Mouse (Mus musculus) liver, embryonic 13.5 days (tissue): ENCODE measurements around the gene Ribc2. TPM values are rescaled to one million over a fixed set of nuclear protein-coding genes. Genes with fewer than 3 reads are reported as not detected.

Experiments used
- ATAC-seq: fragments of 200-750 bp; cut with Nextera tagmentation; 2 replicates; pipeline ENCODE4 v1.8.0; 2017; ENCODE audit warnings: low read depth, mild to moderate bottlenecking, moderate number of reproducible peaks, moderate library complexity
- DNase-seq: peaks from one replicate; pipeline ENCODE4 v3.0.0; 2022
- H3K27ac ChIP-seq: fragments of 300-500 bp; sonication (generic); 2 replicates; pipeline ENCODE4 v1.5.1; 2015; ENCODE audit warnings: moderate library complexity, mild to moderate bottlenecking, inconsistent platforms
- H3K27me3 ChIP-seq: fragments of 300-500 bp; sonication (generic); 2 replicates; pipeline ENCODE4 v1.6.1; 2015; ENCODE audit warnings: mild to moderate bottlenecking, inconsistent platforms
- H3K36me3 ChIP-seq: fragments of 300-500 bp; sonication (generic); 2 replicates; pipeline ENCODE4 v1.6.1; 2015; ENCODE audit warnings: mild to moderate bottlenecking, inconsistent platforms
- H3K4me1 ChIP-seq: fragments of 300-500 bp; sonication (generic); replicated peaks from 2 replicates; pipeline ENCODE4 v1.6.1; 2015; ENCODE audit warnings: inconsistent platforms
- H3K4me2 ChIP-seq: fragments of 300-500 bp; sonication (generic); 2 replicates; pipeline ENCODE4 v1.6.1; 2015; ENCODE audit warnings: inconsistent platforms, mild to moderate bottlenecking, moderate library complexity
- H3K4me3 ChIP-seq: fragments of 300-500 bp; sonication (generic); replicated peaks from 2 replicates; pipeline ENCODE4 v1.5.1; 2015; ENCODE audit warnings: mild to moderate bottlenecking, inconsistent platforms
- H3K9ac ChIP-seq: fragments of 300-500 bp; sonication (generic); 2 replicates; pipeline ENCODE4 v1.6.1; 2015; ENCODE audit warnings: mild to moderate bottlenecking, inconsistent platforms
- H3K9me3 ChIP-seq: fragments of 300-500 bp; sonication (generic); replicated peaks from 2 replicates; pipeline ENCODE4 v1.6.1; 2016; ENCODE audit warnings: inconsistent platforms
- WGBS: fragments of 180-500 bp; shearing (Covaris S2); methylation state at CpG from one replicate; pipeline ENCODE4 v1.1.7; 2015; ENCODE audit not compliant: insufficient replicate concordance; 5-methylcytosine and 5-hydroxymethylcytosine counted together
- polyA plus RNA-seq: library from polyadenylated mRNA; unstranded; fragments of >200 nt; fragmentation: Nextera tagmentation; extraction: Ambion mirVana; gene quantifications from 2 replicates; pipeline ENCODE4 v1.2.1, GENCODE M21; 2015

Ribc2 gene
- polyA plus RNA-seq, 1 experiment from 2014 or later: not detected

DNA sequence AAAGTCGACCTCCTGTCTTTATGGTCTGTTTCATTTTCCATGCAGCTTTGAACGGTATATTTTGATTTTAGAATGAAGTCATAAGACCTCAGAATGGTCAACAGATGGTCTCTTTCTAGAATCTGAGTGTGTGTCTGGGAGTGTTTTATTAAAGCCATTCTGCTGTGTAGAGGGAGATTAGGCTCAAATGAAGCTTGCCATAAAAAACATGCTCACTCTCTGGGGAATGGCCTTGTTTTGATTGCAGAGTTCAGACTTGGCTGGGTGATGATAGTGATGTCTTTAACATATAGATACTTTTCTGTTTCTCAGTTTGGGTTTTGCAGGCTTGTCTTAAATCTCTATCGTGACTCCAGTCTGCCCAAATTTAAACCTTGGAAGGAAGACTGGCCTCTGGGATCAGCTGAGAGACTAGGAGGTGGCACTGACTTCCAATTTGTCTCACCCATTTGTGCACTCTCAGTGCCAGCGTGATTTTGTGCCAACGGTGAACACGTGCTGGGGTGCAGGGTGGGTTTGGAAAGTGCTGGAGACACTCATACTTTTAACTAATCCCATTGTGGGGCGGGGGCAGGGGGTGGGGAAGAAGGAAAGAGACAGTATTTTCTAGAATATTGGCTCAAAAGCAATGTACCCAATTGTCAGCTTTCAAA is 47.8 kb downstream of the Ribc2 start:
- ATAC-seq (no peak), DNase-seq (no peak)
- Histone ChIP-seq H3K4me3 (no peak overlapping the region), H3K27ac (no peak overlapping the region), H3K9ac (no peak overlapping the region), H3K9me3 (no peaks in the 10 kb centered on the region), H3K4me2 (no peak overlapping the region), H3K27me3 (no peaks in the 10 kb centered on the region), H3K4me1 (no peaks in the 10 kb centered on the region), H3K36me3 (no peaks in the 10 kb centered on the region)
- 59% methylated on average over 7 of the region's 7 CpGs for WGBS

DNA sequence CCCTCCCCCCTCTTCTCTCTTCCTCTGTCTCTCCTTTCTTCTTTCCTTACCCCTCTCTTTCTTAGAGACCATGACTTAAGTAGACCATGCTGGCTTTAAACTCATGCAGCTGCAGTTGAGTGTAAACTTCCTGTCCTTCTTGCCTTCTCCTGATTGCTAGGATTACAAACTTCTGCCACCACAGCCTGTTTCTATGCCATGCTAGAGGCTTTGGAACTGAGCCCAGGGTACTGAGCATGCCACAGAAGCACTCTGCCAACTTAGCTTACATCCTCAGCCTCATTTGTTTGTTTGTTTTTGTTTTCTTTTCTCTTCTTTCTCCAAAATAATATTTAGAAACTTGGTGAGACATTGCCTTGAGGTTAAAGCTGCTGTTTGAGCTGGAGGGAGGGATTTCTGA is 48.5 kb downstream of the Ribc2 start:
- H3K27ac ChIP-seq: no peak overlapping the region

DNA sequence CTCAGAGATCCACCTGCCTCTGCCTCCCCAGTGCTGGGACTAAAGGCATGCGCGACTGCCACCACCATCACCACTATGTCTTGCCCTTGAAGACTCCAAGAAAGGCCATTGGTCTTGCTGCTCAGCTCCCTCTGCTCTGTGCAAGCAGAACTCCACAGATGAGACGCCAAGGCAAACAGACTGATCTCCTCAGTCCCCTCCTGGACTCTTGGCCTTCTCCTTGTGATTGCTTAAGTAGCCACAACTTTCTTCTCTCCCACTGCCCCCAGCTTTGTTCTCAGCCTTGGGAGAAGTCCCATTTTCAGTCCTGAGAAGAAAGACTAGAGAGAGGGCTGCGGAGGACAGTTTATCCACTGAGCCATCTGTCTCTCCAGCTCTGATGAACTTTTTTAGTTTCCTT is 50.2 kb downstream of the Ribc2 start:
- Histone ChIP-seq H3K4me2 (no peak overlapping the region), H3K9ac (no peak overlapping the region), H3K9me3 (no peaks in the 10 kb centered on the region), H3K27ac (no peak overlapping the region), H3K27me3 (no peaks in the 10 kb centered on the region), H3K4me3 (no peak overlapping the region), H3K36me3 (no peaks in the 10 kb centered on the region), H3K4me1 (no peaks in the 10 kb centered on the region)
- no peak for ATAC-seq
- DNase-seq: no peak
- 67% methylated on average over 4 of the region's 4 CpGs for WGBS

More for the DNA sequence above, 48.5 kb downstream of the Ribc2 start:
- Histone ChIP-seq H3K9ac (no peak overlapping the region), H3K27me3 (no peaks in the 10 kb centered on the region), H3K4me1 (no peaks in the 10 kb centered on the region), H3K9me3 (no peaks in the 10 kb centered on the region), H3K4me3 (no peak overlapping the region), H3K36me3 (no peaks in the 10 kb centered on the region), H3K4me2 (no peak overlapping the region)
- no peak for ATAC-seq
- no peak for DNase-seq

DNA sequence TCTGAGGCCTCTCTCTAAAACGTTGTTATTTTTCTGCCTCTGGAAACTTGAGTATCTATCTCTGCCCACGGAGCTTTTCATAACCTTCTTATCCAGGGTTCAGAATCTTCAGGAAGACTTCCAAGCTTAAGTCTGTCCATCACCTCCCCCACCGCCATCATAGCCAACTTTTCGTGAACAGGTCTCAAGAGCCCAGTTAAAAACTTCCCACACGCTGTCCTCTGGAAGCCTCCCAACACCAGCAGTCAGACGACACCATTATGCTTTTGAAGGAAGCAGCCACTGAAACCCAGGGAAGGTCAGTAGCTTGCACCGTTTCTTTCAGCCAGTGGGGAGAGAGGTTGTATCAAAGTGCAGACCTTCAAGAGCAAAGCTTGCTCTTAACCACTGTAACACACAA is 55.0 kb downstream of the Ribc2 start:
- no peak overlapping the region for H3K4me2 ChIP-seq
- no peak for ATAC-seq
- 68% methylated on average over 7 of the region's 7 CpGs for WGBS

DNA sequence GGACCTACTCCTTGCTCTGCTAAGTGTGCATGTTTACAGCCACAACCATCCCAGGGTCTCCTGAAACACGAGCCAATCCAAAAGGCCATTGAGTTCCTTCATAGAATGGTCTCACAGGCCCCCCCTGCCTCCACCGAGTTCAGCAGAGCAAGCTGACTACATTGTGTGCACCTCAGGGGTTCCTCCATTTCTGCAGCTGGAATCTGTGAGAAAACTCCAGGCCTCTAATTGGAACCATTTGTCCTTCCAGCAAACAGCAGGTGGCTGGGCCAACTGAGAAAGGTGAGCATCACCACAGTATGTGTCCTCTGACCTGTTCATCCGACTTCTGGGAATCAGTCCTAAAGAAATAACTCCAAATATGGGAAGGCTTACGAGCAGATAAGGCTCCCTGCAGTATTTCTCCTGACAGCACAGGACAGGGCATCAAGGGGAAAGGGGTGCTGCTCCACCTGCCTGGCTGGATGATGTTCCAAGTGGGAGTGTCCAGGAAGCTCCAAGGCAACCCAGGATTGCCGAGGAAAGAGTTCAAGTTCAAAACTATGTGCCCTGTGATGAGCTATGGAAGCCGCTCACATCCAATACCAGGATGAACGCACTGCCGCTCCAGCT is 56.4 kb downstream of the Ribc2 start:
- Histone ChIP-seq H3K4me3 (no peak overlapping the region), H3K27me3 (no peaks in the 10 kb centered on the region), H3K9me3 (no peaks in the 10 kb centered on the region), H3K4me1 (no peaks in the 10 kb centered on the region), H3K9ac (no peak overlapping the region), H3K36me3 (no peaks in the 10 kb centered on the region), H3K27ac (no peak overlapping the region), H3K4me2 (no peak overlapping the region)
- DNase-seq: no peak
- WGBS: 48% methylated on average over 8 of the region's 8 CpGs
- ATAC-seq: no peak

More for the DNA sequence above, 55.0 kb downstream of the Ribc2 start:
- Histone ChIP-seq H3K4me3 (no peak overlapping the region), H3K4me1 (no peaks in the 10 kb centered on the region), H3K27ac (no peak overlapping the region), H3K9ac (no peak overlapping the region), H3K27me3 (no peaks in the 10 kb centered on the region), H3K9me3 (no peaks in the 10 kb centered on the region), H3K36me3 (no peaks in the 10 kb centered on the region)
- DNase-seq: no peak

Other genes with a start within 250 kb of the Ribc2 start
- gene Gm29666, start 212.0 kb upstream of the Ribc2 start, polyA plus RNA-seq: 0.37 and 0.50 TPM in 2 replicates
- gene Nup50, start 208.7 kb upstream of the Ribc2 start, polyA plus RNA-seq: 30.0 and 42.7 TPM in 2 replicates
- gene 5031439G07Rik, start 143.5 kb upstream of the Ribc2 start, polyA plus RNA-seq: 1.2 TPM in 2 replicates
- not detected in 2 replicates for gene Upk3a, start 114.9 kb upstream of the Ribc2 start, polyA plus RNA-seq
- gene Fam118a, start 103.1 kb upstream of the Ribc2 start, polyA plus RNA-seq: 8.6 and 8.7 TPM in 2 replicates
- 0.10 and 0.35 TPM in 2 replicates for gene Smc1b, start 114 bp upstream of the Ribc2 start, polyA plus RNA-seq
- gene Fbln1, start 73.9 kb downstream of the Ribc2 start, polyA plus RNA-seq: 10.4 and 11.6 TPM in 2 replicates
- 92.8 and 98.2 TPM in 2 replicates for gene Atxn10, start 204.2 kb downstream of the Ribc2 start, polyA plus RNA-seq